Mouse (Mus musculus) spleen, adult 2 months (tissue): Measurements from ENCODE around the gene Slc37a4.
"Not testable (repeated sequence)": the region's sequence is repeated elsewhere in the genome, so short reads cannot be mapped to it uniquely, and the experiment has no call there.

Experiments
- CTCF ChIP-seq: fragments of 200-500 bp; IDR thresholded peaks from 2 replicates; pipeline ENCODE4 v1.5.1; 2011; ENCODE audit warnings: mild to moderate bottlenecking, inconsistent platforms; ENCODE audit not compliant: insufficient read depth, insufficient read length, insufficient replicate concordance; ENCODE audit errors: extremely low read depth
- POLR2A ChIP-seq: fragments of 200-500 bp; IDR thresholded peaks from 2 replicates; pipeline ENCODE4 v1.6.1; 2011; ENCODE audit warnings: low read depth, low read length, inconsistent platforms

DNA sequence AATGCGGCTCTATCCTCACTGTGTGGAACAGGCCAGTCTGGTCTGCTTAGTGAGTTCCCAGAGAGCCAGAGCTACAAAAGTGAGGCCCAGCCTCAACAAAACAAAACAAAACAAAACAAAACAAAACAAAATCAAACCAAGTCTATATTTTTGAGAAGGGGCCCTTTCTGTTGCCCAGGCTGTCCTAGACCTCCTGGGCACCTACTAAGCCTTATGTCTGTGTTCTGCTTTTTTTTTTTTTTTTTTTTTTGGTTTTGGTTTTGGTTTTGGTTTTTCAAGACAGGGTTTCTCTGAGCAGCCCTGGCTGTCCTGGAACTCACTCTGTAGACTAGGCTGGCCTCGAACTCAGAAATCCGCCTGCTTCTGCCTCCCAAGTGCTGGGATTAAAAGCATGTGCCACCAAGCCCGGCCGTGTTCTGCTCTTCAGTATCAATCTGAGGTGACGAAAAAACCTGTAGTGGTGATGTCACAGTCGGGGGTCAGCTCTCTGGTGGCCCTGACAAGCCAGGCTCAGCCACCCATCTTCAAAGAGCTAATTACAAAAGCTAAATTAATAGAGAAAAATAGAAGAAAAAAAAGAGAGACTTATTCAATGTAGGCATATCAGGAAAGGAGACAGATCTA, 47.9 kb downstream of the Slc37a4 start:
- TF ChIP-seq CTCF, POLR2A: not testable (repeated sequence)
